Mouse (Mus musculus): ENCODE data around the gene Endod1.
"Not testable (repeated sequence)": the region's sequence is repeated elsewhere in the genome, so short reads cannot be mapped to it uniquely, and the experiment has no call there.

The Endod1 gene

GRCm38 (mm10) chr9:14380386-14381285, 671 bp downstream of the Endod1 start:
- peak; percentile 82 to 86 for DNase-seq (ENCODE audit: low spot score in 2 of 2)

GRCm38 (mm10) chr9:14379769-14380385, 1.4 kb downstream of the Endod1 start:
- DNase-seq (ENCODE audit: low spot score in 2 of 2) = no peak

- DNase-seq (ENCODE audit: low spot score in 2 of 2) = no peak
Observed at GRCm38 (mm10) chr9:14378151-14378550, 3.2 kb downstream of the Endod1 start.

DNA sequence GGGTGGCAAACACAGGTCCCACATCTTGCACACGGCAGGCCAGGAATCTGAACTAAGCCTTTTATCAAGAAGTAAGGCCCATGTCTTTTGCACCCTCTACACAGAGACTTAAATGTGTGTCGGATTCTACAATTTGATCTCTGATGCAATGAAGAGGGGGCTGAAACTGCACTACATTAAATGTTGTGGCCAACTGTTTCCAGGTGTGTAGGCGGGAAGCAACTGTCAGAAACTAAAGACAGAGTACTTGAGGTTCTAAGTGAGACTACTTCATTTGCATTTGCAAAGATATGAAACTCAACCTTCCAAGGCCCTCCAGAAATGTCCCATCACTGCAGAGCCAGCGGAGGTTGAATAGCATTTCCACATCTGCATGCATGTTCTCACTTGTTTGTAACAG, 5.2 kb downstream of the Endod1 start:
- no peak for DNase-seq (ENCODE audit: low spot score in 2 of 2)

DNA sequence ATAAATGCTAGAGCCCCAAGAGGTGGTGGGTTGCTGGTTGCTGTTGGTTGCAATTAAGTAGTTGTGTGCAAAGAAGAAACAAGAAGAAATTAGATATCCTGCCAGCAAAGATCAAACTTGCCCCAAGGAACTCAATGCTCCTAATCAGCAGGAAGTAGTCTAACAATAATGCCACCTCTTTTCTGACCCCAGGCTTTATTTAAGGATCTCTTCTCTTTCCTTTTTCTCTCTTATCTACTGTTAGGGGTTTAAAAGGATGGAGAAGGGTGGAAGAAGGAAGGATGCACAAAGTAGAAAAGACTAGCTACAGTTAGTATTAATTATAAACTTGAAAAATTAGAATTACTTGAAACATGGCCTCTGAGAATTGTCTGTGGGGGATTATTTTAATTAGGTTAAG, 8.9 kb downstream of the Endod1 start:
- no peak for DNase-seq (ENCODE audit: low spot score in 2 of 2)

DNA sequence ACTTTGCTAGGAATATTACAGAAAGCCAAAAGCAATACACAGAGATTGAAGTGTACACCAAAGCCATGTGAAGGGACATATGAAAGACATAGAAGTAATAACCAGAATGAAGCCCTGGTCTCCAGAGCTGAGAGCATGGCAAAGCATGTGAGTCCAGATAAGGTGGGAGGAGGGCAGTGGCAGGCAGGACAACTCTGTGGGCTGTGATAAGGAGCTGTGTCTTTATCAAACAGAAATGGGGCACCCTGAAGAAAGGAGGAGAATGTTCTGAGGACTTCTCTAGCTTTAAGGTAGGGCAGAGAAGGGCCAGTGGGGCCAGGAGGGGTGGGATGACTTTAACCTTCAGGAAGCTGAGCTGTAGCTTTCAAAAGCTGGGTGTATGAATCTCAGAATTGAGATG, 12.0 kb downstream of the Endod1 start:
- DNase-seq (ENCODE audit: low spot score in 2 of 2) = no peak

DNA sequence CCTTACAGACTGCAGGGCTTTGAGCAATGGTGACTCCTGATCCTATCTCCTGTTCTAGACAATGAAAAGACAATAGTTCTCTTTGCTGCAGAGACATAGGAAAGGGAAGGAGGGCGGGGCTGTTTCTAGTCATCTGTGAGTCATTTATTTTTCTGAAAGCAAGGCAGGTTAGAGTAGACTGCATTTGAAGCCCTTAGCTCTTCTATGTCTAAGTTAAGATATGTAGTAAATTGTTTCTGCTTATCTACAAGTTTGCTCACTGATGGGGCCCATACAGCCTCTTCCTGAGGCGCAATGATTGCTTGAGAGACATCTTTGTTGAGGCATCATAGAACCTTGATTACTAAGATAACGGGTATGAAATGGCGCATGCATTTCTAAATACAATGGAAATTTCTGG, 13.5 kb downstream of the Endod1 start:
- no peak for DNase-seq (ENCODE audit: low spot score in 2 of 2)

GRCm38 (mm10) chr9:14365481-14366125, 15.7 kb downstream of the Endod1 start:
- no peak for DNase-seq (ENCODE audit: low spot score in 2 of 2)

DNA sequence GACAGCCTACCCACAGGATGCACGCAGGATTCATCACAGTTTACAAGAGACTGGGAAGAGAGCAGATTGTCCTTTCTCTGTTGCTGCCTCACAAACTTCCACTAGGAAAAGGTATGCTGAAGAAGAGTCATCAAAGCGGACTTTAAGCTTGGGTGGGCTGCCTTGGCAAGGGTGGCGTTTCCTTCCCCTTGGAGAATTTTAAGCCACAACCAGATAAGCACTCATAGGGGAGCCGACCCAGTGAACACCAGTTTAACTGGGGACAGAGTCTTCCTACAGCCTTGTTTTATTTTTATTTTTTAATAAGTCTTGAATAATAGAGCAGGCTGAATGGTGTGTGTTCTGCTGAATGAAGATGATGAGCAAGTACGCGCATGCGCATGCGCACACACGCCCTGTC, 16.6 kb downstream of the Endod1 start:
- DNase-seq (ENCODE audit: low spot score in 2 of 2) = no peak

DNA sequence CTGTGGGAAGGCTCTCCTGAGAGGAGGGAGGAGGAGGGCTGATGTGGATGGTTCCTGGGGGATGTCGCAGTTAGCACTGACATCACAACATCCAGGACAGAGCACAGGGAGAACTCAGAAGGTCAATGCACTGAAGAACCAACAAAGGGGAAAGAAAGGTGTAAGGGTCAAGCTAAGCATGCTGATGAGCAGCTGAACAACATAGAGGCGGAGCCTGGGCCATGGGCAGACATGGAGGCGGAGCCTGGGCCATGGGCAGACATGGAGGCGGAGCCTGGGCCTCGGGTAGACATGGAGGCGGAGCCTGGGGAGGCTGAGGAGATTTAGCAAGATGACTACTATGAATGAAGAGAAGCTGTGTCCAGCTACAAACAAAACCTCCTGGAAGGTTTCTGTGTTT, 17.8 kb downstream of the Endod1 start:
- DNase-seq (ENCODE audit: low spot score in 2 of 2) = no peak

DNA sequence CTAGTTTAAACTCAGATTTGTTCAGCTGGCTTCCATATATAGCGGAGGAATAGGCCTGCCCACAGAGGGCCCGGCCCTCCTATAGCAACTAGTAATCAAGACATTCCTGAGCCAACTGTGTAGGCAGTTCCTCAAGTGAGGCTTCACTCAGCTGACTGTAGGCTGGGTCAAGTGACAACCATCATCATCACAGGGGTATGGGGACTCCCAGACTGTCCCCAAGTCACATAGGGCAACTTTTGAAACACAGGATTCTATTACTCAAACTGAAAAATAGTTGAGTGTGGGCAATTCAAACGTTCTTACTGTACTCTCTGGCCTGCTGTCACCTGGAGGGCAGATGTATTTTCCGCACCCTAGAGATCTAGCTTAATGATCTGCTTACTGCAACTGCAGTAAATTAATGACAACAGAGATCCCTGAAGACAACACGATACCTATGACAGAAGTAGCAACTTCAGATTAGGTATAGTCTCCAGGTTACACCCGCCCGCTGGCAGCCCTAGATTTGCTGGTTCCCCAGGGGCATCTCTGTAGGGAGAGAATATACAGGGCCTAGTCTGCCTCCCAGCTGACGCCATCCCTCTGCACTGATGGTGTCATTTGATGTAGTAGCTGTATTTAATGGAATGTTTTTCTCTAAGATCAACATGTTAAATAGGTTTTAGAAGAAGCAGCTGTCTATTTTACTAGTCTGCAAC, 19.1 kb downstream of the Endod1 start:
- no peak for DNase-seq (ENCODE audit: low spot score in 2 of 2)

GRCm38 (mm10) chr9:14357033-14357432, 24.3 kb downstream of the Endod1 start:
- no peak for DNase-seq (ENCODE audit: low spot score in 2 of 2)

GRCm38 (mm10) chr9:14354852-14355251, 26.5 kb downstream of the Endod1 start:
- DNase-seq (ENCODE audit: low spot score in 2 of 2) = no peak

- no peak for DNase-seq (ENCODE audit: low spot score in 2 of 2)
Observed at GRCm38 (mm10) chr9:14352337-14352736, 29.0 kb downstream of the Endod1 start.

DNA sequence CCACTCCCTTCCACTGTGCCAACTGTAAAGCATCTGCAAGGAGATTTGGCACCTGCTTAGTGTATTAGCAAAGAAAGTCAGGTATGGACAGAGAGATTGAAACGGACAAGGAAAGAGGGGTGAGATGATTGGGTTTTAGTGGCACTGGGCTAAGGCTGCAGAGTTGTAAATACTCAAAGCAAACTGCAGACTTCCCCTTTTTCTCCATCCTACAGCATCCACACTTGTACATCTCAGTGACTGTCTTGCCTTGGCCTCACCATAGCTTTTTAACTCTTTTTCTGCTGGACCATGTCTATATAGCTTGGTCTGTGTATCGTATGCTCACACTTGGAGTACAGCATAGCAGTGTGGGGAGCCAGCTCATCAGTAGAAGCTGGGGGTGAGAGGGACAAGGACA, 30.5 kb downstream of the Endod1 start:
- DNase-seq (ENCODE audit: low spot score in 2 of 2) = no peak

GRCm38 (mm10) chr9:14349380-14349779, 31.9 kb downstream of the Endod1 start:
- no peak for DNase-seq (ENCODE audit: low spot score in 2 of 2)

DNA sequence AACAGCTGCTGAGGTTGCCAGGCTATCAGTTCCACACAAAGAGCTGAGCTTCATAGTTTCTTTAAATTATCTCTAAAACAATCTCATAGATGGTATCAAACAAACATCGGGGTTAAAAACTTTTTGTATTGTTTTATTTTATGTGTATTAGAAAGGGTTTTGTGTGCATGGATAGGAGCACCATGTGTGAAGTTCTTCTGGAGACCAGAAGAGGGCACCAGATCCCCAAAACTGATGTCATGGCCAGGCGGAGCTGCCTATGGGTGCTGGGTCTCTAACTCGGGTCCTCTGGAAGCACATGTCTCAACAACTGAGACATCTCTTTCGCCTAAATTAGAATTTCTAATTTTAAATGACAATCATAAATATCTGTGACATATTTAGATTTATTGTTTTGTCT, 32.9 kb downstream of the Endod1 start:
- DNase-seq (ENCODE audit: low spot score in 2 of 2) = no peak

DNA sequence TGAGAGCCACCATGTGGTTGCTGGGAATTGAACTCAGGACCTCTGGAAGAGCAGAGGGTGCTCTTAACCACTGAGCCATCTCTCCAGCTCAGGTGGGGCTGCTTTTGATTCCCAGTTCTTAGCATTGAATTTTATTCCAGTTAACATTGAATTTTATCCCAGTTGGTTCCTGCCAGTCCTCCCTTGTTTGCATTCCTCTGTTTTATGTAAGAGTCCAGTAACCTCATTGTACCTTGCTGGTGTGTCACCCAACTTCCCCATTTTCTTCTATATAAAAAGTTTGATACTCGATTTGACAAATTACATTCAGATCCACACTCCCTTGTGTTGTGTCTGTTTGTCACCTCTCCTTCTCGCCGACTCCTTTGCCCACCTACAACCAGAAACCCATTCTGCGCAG, 35.4 kb downstream of the Endod1 start:
- not testable (repeated sequence) for DNase-seq (ENCODE audit: low spot score in 2 of 2)

DNA sequence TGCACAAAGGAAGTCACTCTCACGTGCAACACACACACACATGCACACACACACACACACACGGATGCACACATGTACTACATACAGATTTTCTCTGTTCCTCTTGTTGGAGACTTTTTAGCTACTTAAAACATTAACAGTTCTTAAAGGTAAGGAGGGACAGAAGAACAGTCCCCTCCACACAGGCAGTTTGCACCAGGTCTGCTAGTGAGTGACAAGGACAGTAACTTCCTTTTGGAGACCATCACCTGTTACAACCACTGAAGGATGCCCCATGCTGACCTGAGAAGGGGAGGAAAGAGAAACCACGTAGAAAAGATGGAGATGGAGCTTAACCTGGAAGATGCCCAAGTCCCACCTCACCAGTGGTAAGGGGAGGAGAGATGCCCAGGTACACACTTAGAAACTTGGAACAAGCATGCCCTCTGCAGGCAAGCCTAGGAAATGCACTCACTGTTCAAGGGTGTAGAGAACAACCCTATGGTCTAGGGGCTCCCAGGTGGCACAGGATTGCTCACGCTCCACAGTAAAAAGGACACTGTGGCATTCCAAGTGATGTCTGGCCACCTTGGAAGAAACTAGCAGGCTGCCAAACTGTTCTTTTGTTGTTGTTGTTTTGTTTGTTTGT, 39.2 kb downstream of the Endod1 start:
- peak; percentile 70 to 85 for DNase-seq (ENCODE audit: low spot score in 2 of 2)

DNA sequence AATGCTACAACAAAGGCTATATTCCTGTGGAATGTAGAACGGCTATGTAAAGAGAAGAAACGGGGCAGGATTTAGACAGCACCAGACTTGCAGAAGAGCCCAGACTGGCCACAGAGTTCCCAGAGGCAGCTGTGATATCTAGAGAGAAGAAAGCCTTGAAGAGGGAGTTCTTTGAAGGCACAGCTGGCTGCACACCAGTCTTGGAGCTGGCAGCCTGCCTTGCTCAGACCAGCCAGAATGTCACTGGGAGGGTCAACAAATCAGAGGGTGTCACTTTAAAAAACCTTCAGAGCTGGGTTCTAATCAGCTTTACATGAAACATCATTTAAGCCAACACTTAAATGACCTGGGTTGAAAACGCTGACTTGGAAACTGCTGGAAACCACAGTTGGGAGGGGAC, 42.6 kb downstream of the Endod1 start:
- DNase-seq (ENCODE audit: low spot score in 2 of 2) = no peak

DNA sequence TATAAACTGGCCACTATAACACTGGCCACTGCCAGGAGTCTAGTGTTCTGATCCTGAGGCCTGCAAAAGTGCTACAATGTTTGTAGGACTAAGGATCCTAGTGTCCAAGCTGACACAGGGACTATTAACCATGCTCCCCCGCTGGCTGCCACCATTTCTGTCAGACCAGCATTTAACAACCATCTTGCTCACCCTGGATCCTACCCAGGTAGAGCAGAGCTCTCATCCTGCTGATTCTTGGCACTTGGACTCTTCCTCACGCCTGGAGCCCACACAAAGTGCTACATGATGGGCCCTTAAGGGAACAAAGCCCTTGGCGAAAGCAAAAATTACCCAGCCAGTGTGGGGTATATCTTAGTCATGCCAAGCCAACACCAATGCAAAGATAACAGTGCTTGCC, 44.4 kb downstream of the Endod1 start:
- no peak for DNase-seq (ENCODE audit: low spot score in 2 of 2)

DNA sequence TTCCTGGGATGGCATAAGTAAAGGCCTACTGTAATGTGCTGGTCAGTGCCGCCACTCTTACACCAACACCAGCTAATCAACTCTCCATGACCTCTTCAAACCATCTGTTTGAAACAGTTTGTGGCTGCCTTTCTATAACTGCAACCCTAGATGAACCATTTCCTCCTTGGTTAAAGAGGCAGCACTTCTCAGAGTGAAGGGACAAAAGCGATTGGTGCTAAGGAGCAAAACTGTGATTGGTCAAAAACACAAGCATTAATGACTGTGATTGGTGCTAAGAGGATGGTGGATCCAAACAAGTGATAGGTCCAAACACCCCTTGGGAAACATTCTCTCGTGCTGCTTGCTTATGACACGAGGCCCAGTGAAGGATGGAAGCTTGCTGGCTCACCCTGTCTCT, 45.5 kb downstream of the Endod1 start:
- DNase-seq (ENCODE audit: low spot score in 2 of 2) = no peak

All from right cerebral cortex, postnatal 10 days (tissue).